Mouse (Mus musculus): ENCODE measurements around the gene Smok2a.
"Not testable (repeated sequence)": the region's sequence is repeated elsewhere in the genome, so short reads cannot be mapped to it uniquely, and the experiment has no call there.

DNA sequence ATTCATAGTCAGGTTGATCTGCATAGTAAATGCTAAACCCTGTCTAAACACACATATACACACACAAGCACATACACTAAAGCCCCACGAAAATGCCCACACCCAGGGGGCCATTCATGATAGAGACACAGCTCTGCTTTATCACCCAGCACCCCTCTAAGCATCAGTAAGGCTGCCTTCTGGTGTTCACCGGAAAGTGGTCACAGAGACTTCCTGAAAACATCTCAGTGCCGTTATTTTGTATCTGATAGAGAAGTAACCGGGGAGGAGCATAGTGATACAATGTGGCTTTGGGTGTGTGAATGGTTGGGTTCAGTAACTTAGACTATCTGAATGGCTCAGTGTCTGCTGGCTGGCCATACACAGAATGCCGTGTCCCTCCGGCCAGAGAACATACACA lies 47.4 kb upstream of the Smok2a start:
- TF ChIP-seq CTCF (conservative IDR thresholded peaks at IDR 0.05; ENCODE audit: insufficient read depth, insufficient read length, low read depth, low read length); POLR2A (IDR thresholded peaks at IDR 0.05; ENCODE audit: low read depth, low read length): not testable (repeated sequence)

All from kidney, adult 2 months (tissue).